Mouse (Mus musculus) testis, postnatal 10 days (tissue): ENCODE measurements around the gene Wbp1l.

ENCODE experiments used
- DNase-seq: peaks from one replicate; pipeline ENCODE4 v3.0.0; 2021; ENCODE audit warnings: low spot score

The Wbp1l gene

GRCm38 (mm10) chr19:46705779-46706495 lies 107.1 kb downstream of the Wbp1l start:
- no peak for DNase-seq

DNA sequence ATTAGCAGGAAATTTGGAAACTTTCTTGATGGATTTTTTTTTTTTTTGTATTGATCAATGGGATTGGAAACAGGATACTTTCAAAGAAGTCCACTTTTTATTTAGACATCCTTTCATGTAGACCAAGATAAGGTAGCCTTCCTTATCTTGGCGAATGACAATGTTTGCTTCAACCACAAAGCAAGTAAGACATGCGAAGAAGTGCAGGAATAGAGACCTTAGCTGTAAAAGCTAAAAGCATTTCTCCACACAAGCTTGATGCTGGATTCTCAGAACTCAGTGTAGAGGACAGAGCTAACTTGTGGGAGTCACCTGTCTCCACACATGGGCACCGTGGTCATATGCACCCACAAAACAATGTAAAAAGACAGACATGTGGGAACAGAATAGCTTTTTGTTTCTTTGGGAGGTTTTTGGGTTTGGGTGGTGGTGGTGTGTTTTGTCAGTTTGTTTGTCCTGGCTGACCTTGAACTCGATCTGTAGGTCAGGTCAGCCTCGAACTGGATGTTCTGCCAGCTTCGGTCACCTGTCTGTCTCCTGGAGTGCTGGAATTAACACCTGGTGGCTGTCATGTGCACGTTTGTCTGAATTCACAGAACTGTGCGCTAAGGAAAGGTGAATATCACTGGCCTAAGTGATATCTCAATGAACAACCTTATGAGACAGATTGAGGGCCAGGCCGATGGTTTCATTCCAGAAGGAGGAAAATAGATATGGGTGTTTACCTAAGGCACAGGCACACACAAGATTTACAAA lies 107.8 kb downstream of the Wbp1l start:
- no peak for DNase-seq
